Comparison of ENCODE assay signal across 1 mouse cellular context in genomic region chr11:93915019-93915418, GRCm38 (mm10). TPM values are rescaled to one million over a fixed set of nuclear protein-coding genes. Genes with fewer than 3 reads are reported as not detected.
"Had no signal": no experiment of that assay in that cellular context is flagged by ENCODE, and none has a peak within 500 bp of the region (broad histone marks: within the 10 kb centered on the region; RNA-seq: fewer than 3 reads in every experiment).

No protein-coding gene starts in this region.

RNA-seq across cellular contexts. Expression of gene Gm20390, which starts 53.1 kb away (rescaled TPM):
- total RNA-seq: common myeloid progenitor, adult 5-6 weeks had no signal
